Comparison of ENCODE assay signal across 22 mouse cellular contexts in the genomic region with DNA sequence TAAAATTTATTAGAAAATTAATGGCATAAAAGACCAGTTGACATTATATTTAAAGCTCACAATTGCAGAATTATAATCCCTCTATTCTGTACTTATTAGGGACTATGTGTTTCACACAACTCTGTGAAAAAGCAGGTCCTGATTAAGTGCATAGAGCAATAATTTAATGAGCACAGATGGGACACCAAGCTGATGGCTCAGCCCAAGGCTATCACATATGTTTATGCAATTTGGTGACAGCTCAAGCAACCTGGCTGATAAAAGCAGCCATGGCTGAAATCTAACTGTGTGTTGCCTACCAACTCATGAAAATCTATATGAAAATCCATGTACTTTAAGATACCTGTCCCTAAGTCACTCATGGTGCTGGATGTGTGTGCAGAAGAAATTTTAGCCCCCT. TPM values are rescaled to one million over a fixed set of nuclear protein-coding genes. Genes with fewer than 3 reads are reported as not detected.
DNase-seq lines count a peak whose midpoint lies in the region; ATAC-seq lines count a peak whose summit lies in the region.
"Had no signal": no experiment of that assay in that cellular context is flagged by ENCODE, and none has a peak within 500 bp of the region (broad histone marks: within the 10 kb centered on the region; RNA-seq: fewer than 3 reads in every experiment).

No protein-coding gene starts in this region.

- no peak overlapping the region for H3K27ac ChIP-seq in hindbrain, embryonic 11.5 days (ENCODE audit: low read depth, low read length)
- no peak overlapping the region for H3K27ac ChIP-seq in hindbrain, embryonic 13.5 days
- no peak overlapping the region for H3K27ac ChIP-seq in midbrain, embryonic 14.5 days (replicated peaks; ENCODE audit: low read depth, low read length)
- H3K27ac ChIP-seq in midbrain, embryonic 10.5 days (replicated peaks) = no peak overlapping the region
- no peak overlapping the region for H3K27ac ChIP-seq in forebrain, embryonic 16.5 days (ENCODE audit: low read length)
- H3K27ac ChIP-seq: embryonic facial prominence, embryonic 15.5 days; heart, embryonic 10.5 days; intestine, embryonic 15.5 days; limb, embryonic 12.5 days; macrophage; neural tube, embryonic 15.5 days had no signal

- H3K4me3 ChIP-seq in hindbrain, embryonic 11.5 days (ENCODE audit: low read depth, low read length) = no peak overlapping the region
- H3K4me3 ChIP-seq in hindbrain, embryonic 13.5 days = no peak overlapping the region
- H3K4me3 ChIP-seq in midbrain, embryonic 14.5 days (replicated peaks; ENCODE audit: low read depth, low read length) = no peak overlapping the region
- no peak overlapping the region for H3K4me3 ChIP-seq in midbrain, embryonic 10.5 days
- H3K4me3 ChIP-seq in forebrain, embryonic 16.5 days (replicated peaks; ENCODE audit: low read length) = no peak overlapping the region
- H3K4me3 ChIP-seq: embryonic facial prominence, embryonic 15.5 days; heart, embryonic 10.5 days; intestine, embryonic 15.5 days; limb, embryonic 12.5 days; neural tube, embryonic 15.5 days had no signal

- H3K4me1 ChIP-seq in hindbrain, embryonic 11.5 days (replicated peaks; ENCODE audit: control insufficient read depth, insufficient read depth, low read length) = no peaks in the 10 kb centered on the region
- H3K4me1 ChIP-seq in hindbrain, embryonic 13.5 days (replicated peaks) = no peaks in the 10 kb centered on the region
- no peaks in the 10 kb centered on the region for H3K4me1 ChIP-seq in midbrain, embryonic 14.5 days (ENCODE audit: control insufficient read depth, insufficient read depth, low read length)
- H3K4me1 ChIP-seq in midbrain, embryonic 10.5 days = no peaks in the 10 kb centered on the region
- no peaks in the 10 kb centered on the region for H3K4me1 ChIP-seq in forebrain, embryonic 16.5 days (replicated peaks; ENCODE audit: control insufficient read depth, insufficient read depth, low read length)
- H3K4me1 ChIP-seq: embryonic facial prominence, embryonic 15.5 days; heart, embryonic 10.5 days; intestine, embryonic 15.5 days; limb, embryonic 12.5 days; neural tube, embryonic 15.5 days had no signal

- peak; percentile 33; the same call in 1 of the 2 replicates for ATAC-seq in hindbrain, embryonic 11.5 days (ENCODE audit: low FRiP score)
- ATAC-seq in hindbrain, embryonic 13.5 days (ENCODE audit: low FRiP score) = no peak
- no peak for ATAC-seq in midbrain, embryonic 14.5 days (ENCODE audit: low FRiP score, low TSS enrichment)
- ATAC-seq in forebrain, embryonic 16.5 days = 0 out of 2 replicates have a peak, but pooled peaks have one; percentile 45
- ATAC-seq: intestine, embryonic 15.5 days; liver, postnatal 0 days; lung, postnatal 0 days had no signal

- H3K9ac ChIP-seq in hindbrain, embryonic 11.5 days (ENCODE audit: low read depth, low read length) = no peak overlapping the region
- H3K9ac ChIP-seq in hindbrain, embryonic 13.5 days = no peak overlapping the region
- H3K9ac ChIP-seq in midbrain, embryonic 14.5 days (replicated peaks; ENCODE audit: low read length) = no peak overlapping the region
- H3K9ac ChIP-seq in forebrain, embryonic 16.5 days (replicated peaks; ENCODE audit: low read depth, low read length) = no peak overlapping the region
- H3K9ac ChIP-seq: embryonic facial prominence, embryonic 15.5 days; intestine, embryonic 15.5 days; limb, embryonic 12.5 days; liver, postnatal 0 days; neural tube, embryonic 15.5 days had no signal

- peak; percentile 3 for DNase-seq in cerebellum, adult 9-10 months
- DNase-seq in cerebellum, adult 11 months = no peak
- no peak for DNase-seq in hindbrain, embryonic 11.5 days (ENCODE audit: low spot score)
- DNase-seq in midbrain, embryonic 14.5 days = peak; percentile 11
- no peak for DNase-seq in midbrain, embryonic 10.5 days (ENCODE audit: low spot score)
- DNase-seq in right cerebral cortex, postnatal 10 days (ENCODE audit: low spot score in 2 of 2) = no peak
- DNase-seq: adrenal gland, postnatal 10 days; gastrocnemius, postnatal 10 days; kidney, adult 8-10 months; kidney, postnatal 10 days; liver, postnatal 0 days; right cerebral cortex, postnatal 14 days had no signal

- no peak overlapping the region for H3K4me2 ChIP-seq in hindbrain, embryonic 11.5 days (replicated peaks; ENCODE audit: low read depth, low read length)
- H3K4me2 ChIP-seq in hindbrain, embryonic 13.5 days = no peak overlapping the region
- no peak overlapping the region for H3K4me2 ChIP-seq in midbrain, embryonic 14.5 days (ENCODE audit: low read length)
- H3K4me2 ChIP-seq in forebrain, embryonic 16.5 days (ENCODE audit: low read length) = no peak overlapping the region
- H3K4me2 ChIP-seq: embryonic facial prominence, embryonic 15.5 days; intestine, embryonic 15.5 days; limb, embryonic 12.5 days; liver, embryonic 11.5 days; neural tube, embryonic 15.5 days had no signal

- no peaks in the 10 kb centered on the region for H3K36me3 ChIP-seq in hindbrain, embryonic 11.5 days (ENCODE audit: control insufficient read depth, insufficient read depth, low read length)
- no peaks in the 10 kb centered on the region for H3K36me3 ChIP-seq in hindbrain, embryonic 13.5 days
- no peaks in the 10 kb centered on the region for H3K36me3 ChIP-seq in midbrain, embryonic 14.5 days (ENCODE audit: control insufficient read depth, insufficient read depth, low read length)
- no peaks in the 10 kb centered on the region for H3K36me3 ChIP-seq in midbrain, embryonic 10.5 days
- H3K36me3 ChIP-seq in forebrain, embryonic 16.5 days (ENCODE audit: control insufficient read depth, insufficient read depth) = no peaks in the 10 kb centered on the region
- H3K36me3 ChIP-seq: embryonic facial prominence, embryonic 15.5 days; heart, embryonic 10.5 days; intestine, embryonic 15.5 days; limb, embryonic 12.5 days; neural tube, embryonic 15.5 days had no signal

- H3K9me3 ChIP-seq in hindbrain, embryonic 11.5 days (ENCODE audit: control insufficient read depth, low read length) = no peaks in the 10 kb centered on the region
- H3K9me3 ChIP-seq in hindbrain, embryonic 13.5 days = no peaks in the 10 kb centered on the region
- no peaks in the 10 kb centered on the region for H3K9me3 ChIP-seq in midbrain, embryonic 14.5 days (ENCODE audit: control insufficient read depth, low read length)
- H3K9me3 ChIP-seq in midbrain, embryonic 10.5 days (replicated peaks) = no peaks in the 10 kb centered on the region
- no peaks in the 10 kb centered on the region for H3K9me3 ChIP-seq in forebrain, embryonic 16.5 days (ENCODE audit: control insufficient read depth, low read length)
- H3K9me3 ChIP-seq: embryonic facial prominence, embryonic 15.5 days; heart, embryonic 10.5 days; intestine, embryonic 15.5 days; limb, embryonic 12.5 days; neural tube, embryonic 15.5 days had no signal

- H3K27me3 ChIP-seq in hindbrain, embryonic 11.5 days (ENCODE audit: control insufficient read depth, insufficient read depth, low read length) = no peaks in the 10 kb centered on the region
- no peaks in the 10 kb centered on the region for H3K27me3 ChIP-seq in hindbrain, embryonic 13.5 days
- no peaks in the 10 kb centered on the region for H3K27me3 ChIP-seq in midbrain, embryonic 14.5 days (ENCODE audit: control insufficient read depth, insufficient read depth, low read length)
- H3K27me3 ChIP-seq in midbrain, embryonic 10.5 days (ENCODE audit: low read depth, poor library complexity, severe bottlenecking) = no peaks in the 10 kb centered on the region
- no peaks in the 10 kb centered on the region for H3K27me3 ChIP-seq in forebrain, embryonic 16.5 days (replicated peaks; ENCODE audit: control insufficient read depth, insufficient read depth, low read length)
- H3K27me3 ChIP-seq: embryonic facial prominence, embryonic 15.5 days; intestine, embryonic 15.5 days; limb, embryonic 12.5 days; neural tube, embryonic 15.5 days had no signal

RNA-seq across cellular contexts. Expression of a gene that starts 46.4 kb away (rescaled TPM):
- 1.4 and 2.2 TPM in 2 replicates for polyA plus RNA-seq in hindbrain, embryonic 11.5 days (2014; fragmentation: Nextera tagmentation; extraction: Ambion mirVana)
- polyA plus RNA-seq in hindbrain, embryonic 13.5 days (2015; fragmentation: Nextera tagmentation; extraction: Ambion mirVana) = 7.2 and 7.8 TPM in 2 replicates
- polyA plus RNA-seq in midbrain, embryonic 14.5 days (2014; fragmentation: Nextera tagmentation; extraction: Ambion mirVana) = 6.6 and 7.1 TPM in 2 replicates
- 0.35 and 0.53 TPM in 2 replicates for polyA plus RNA-seq in midbrain, embryonic 10.5 days (2016; fragmentation: Nextera tagmentation; extraction: Ambion mirVana)
- polyA plus RNA-seq in forebrain, embryonic 16.5 days (2015; fragmentation: Nextera tagmentation; extraction: Ambion mirVana) = 3.5 and 5.5 TPM in 2 replicates
- polyA plus RNA-seq: liver, embryonic 11.5 days; liver, postnatal 0 days; lung, postnatal 0 days; macrophage had no signal

Comparison
In these comparisons a context has a peak if more than half of its experiments do, and no peak if none do; other contexts are left out.
1. DNase-seq: peak in cerebellum, adult 9-10 months (single experiment) and midbrain, embryonic 14.5 days (single experiment); none in cerebellum, adult 11 months (single experiment), hindbrain, embryonic 11.5 days (single experiment), midbrain, embryonic 10.5 days (single experiment) and right cerebral cortex, postnatal 10 days (0 of 2).
2. ATAC-seq: peak in hindbrain, embryonic 11.5 days (single experiment) and forebrain, embryonic 16.5 days (single experiment); none in hindbrain, embryonic 13.5 days (single experiment) and midbrain, embryonic 14.5 days (single experiment).